Mouse (Mus musculus) liver, embryonic 14.5 days (tissue): Measurements from ENCODE around the gene Spp2. TPM values are rescaled to one million over a fixed set of nuclear protein-coding genes. Genes with fewer than 3 reads are reported as not detected.

Source experiments
- ATAC-seq: fragments of 200-750 bp; cut with Nextera tagmentation; 2 replicates; pipeline ENCODE4 v1.8.0; 2017; ENCODE audit warnings: moderate number of reproducible peaks, mild to moderate bottlenecking, moderate library complexity; ENCODE audit not compliant: insufficient read depth
- DNase-seq, 3 experiments: peaks; one replicate each; pipeline ENCODE4 v3.0.0-alpha.2; 2012 to 2013; ENCODE audit warnings: low read depth in 3 of 3, low spot score in 3 of 3
- H3K27ac ChIP-seq: fragments of 300-500 bp; sonication (generic); 2 replicates; pipeline ENCODE4 v1.5.1; 2014; ENCODE audit warnings: moderate library complexity, mild to moderate bottlenecking, control low read depth, inconsistent platforms
- H3K27me3 ChIP-seq: fragments of 300-500 bp; sonication (generic); 2 replicates; pipeline ENCODE4 v1.6.1; 2014; ENCODE audit warnings: mild to moderate bottlenecking, low read length, moderate library complexity; ENCODE audit not compliant: control insufficient read depth, insufficient read depth
- H3K36me3 ChIP-seq: fragments of 300-500 bp; sonication (generic); replicated peaks from 2 replicates; pipeline ENCODE4 v1.6.1; 2014; ENCODE audit warnings: low read depth; ENCODE audit not compliant: control insufficient read depth, insufficient read depth
- H3K4me1 ChIP-seq, 2 experiments: fragments of 200-500 bp in 1 of 2; fragments of 300-500 bp in 1 of 2; sonication (generic) in 1 of 2; replicated peaks; 2 replicates each; pipeline ENCODE4 v1.6.1; 2012 to 2014; ENCODE audit warnings: antibody characterized with exemption in 1 of 2, inconsistent platforms in 1 of 2, low read length in 1 of 2; ENCODE audit not compliant: control insufficient read depth in 2 of 2, insufficient read depth in 2 of 2
- H3K4me2 ChIP-seq: fragments of 300-500 bp; sonication (generic); 2 replicates; pipeline ENCODE4 v1.6.1; 2014; ENCODE audit warnings: low read depth, mild to moderate bottlenecking, control low read depth, moderate library complexity
- H3K4me3 ChIP-seq, 2 experiments: fragments of 200-500 bp in 1 of 2; fragments of 300-500 bp in 1 of 2; sonication (generic) in 1 of 2; 2 replicates each; pipeline ENCODE4 v1.5.1; 2012 to 2014; ENCODE audit warnings: low read depth in 2 of 2, low read length in 2 of 2, mild to moderate bottlenecking in 2 of 2, control low read depth in 1 of 2, inconsistent platforms in 1 of 2, moderate library complexity in 1 of 2; ENCODE audit not compliant: insufficient read depth in 1 of 2
- H3K9ac ChIP-seq: fragments of 300-500 bp; sonication (generic); replicated peaks from 2 replicates; pipeline ENCODE4 v1.6.1; 2014; ENCODE audit warnings: mild to moderate bottlenecking, control low read depth, moderate library complexity
- H3K9me3 ChIP-seq: fragments of 300-500 bp; sonication (generic); 2 replicates; pipeline ENCODE4 v1.6.1; 2016; ENCODE audit warnings: low read length, mixed read lengths; ENCODE audit not compliant: control insufficient read depth
- CTCF ChIP-seq: IDR thresholded peaks from 2 replicates; pipeline ENCODE4 v1.5.1; 2016; ENCODE audit warnings: antibody characterized with exemption, low read depth, control low read depth
- EP300 ChIP-seq: IDR thresholded peaks from 2 replicates; pipeline ENCODE4 v1.6.1; 2016; ENCODE audit warnings: antibody characterized with exemption, low read depth
- WGBS: fragments of 180-500 bp; shearing (Covaris S2); extraction: QIAGEN DNeasy Blood & Tissue Kit; methylation state at CpG from one replicate; pipeline ENCODE4 v1.1.7; 2014; ENCODE audit not compliant: insufficient replicate concordance; 5-methylcytosine and 5-hydroxymethylcytosine counted together
- polyA plus RNA-seq, 2 experiments: library from polyadenylated mRNA; depleted of rRNA in 1 of 2; stranded (reverse) in 1 of 2; unstranded in 1 of 2; fragments of >200 nt; fragmentation: Nextera tagmentation in 1 of 2; extraction: Ambion mirVana in 1 of 2; gene quantifications; 2 replicates each; pipeline versions ENCODE4 v1.2.1 to v1.2.3; 2012 to 2014

Spp2 gene
- polyA plus RNA-seq, 2 experiments = 168 to 329 TPM

DNA sequence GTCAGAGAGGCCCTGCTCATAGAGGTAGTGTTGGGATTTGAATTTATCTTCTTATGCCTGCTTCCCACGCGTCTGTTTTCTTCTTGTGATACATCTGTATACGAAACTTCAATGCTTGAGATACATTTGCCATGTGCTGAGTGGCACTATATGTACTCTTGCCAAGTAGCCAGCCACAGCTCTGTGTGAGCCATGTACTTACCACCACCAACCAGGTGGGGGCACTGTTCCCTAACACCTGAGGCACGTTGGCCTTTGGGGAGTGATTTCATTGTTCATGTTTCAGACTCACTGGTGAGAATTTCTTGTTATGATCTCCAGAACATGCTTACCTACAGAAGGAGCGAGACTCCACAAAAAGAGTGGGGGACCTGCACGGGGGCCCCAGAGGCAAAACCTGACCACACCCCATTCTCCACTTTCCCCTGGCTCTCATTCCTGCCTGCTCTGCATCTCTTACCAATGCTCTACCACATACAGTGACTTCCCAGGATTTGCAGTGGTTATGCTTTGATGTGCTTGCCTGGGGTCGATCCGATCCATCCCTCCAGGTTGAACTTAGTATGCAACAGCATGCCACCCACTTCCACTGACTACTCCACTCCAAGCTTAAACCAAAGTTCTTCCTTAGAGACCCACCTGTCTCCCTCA lies 18.0 kb downstream of the Spp2 start:
- no peak overlapping the region for H3K9ac ChIP-seq
- WGBS = 19% methylated on average over 8 of the region's 8 CpGs
- DNase-seq (peak in 2 of 3 experiments; percentile 14 to 32), ATAC-seq (no peak)
- no peaks in the 10 kb centered on the region for H3K9me3 ChIP-seq
- H3K4me3 ChIP-seq = no peak overlapping the region
- no peak overlapping the region for H3K4me2 ChIP-seq
- TF ChIP-seq CTCF (peak; percentile 95), EP300 (no peak)
- no peaks in the 10 kb centered on the region for H3K4me1 ChIP-seq
- no peaks in the 10 kb centered on the region for H3K36me3 ChIP-seq
- H3K27me3 ChIP-seq = no peaks in the 10 kb centered on the region
- H3K27ac ChIP-seq = no peak overlapping the region

DNA sequence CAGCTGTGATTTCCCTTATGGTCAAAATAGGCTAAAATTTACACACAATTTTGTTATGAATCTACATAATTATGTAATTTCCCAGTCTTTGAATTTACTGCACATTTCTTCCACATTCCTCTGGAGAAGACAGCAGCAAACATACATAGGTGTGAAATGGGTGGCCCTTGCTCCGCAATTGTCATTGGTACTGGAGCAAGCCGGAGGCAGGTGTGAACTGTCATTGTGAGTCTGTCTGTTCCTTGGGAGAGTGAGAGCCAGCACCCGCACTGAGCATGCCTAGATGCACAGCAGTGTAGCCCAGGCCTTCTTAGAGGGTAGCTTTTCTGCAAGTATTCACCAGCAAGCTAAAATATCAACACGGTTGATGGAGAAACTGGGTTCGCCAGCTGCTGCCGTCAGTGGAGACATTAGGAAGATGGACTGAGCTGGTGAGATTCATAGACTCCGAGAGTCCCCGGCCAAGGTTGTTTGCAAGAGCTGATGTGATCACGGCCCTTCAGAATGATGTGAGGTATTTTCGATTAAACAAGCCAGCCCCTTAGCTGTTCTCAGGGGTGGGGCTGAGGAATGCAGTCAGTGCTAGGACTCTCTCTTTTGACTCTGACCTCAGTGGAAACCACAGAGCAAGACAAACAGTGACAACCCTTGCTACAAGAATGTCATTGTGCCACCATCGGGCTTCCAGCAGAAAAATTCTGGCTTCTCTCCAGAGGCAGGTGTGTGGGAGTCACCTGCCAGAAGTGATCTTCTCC lies 21.4 kb downstream of the Spp2 start:
- TF ChIP-seq EP300 (no peak), CTCF (no peak)
- Histone ChIP-seq H3K27ac (no peak overlapping the region), H3K9ac (no peak overlapping the region), H3K36me3 (no peaks in the 10 kb centered on the region), H3K4me3 (no peak overlapping the region), H3K4me2 (no peak overlapping the region), H3K4me1 (no peaks in the 10 kb centered on the region), H3K27me3 (no peaks in the 10 kb centered on the region), H3K9me3 (no peaks in the 10 kb centered on the region)
- WGBS = 63% methylated on average over 11 of the region's 11 CpGs
- no peak for DNase-seq
- ATAC-seq = no peak

- TF ChIP-seq EP300 = no peak
- no peak for TF ChIP-seq CTCF
- 10% methylated on average over 1 of the region's 1 CpGs for WGBS
Observed at GRCm38 (mm10) chr1:88429413-88429812, 22.7 kb downstream of the Spp2 start.

GRCm38 (mm10) chr1:88431262-88431661 lies 24.5 kb downstream of the Spp2 start:
- H3K4me3 ChIP-seq = no peak overlapping the region
- ATAC-seq (no peak), DNase-seq (no peak)
- no peaks in the 10 kb centered on the region for H3K27me3 ChIP-seq
- no peaks in the 10 kb centered on the region for H3K4me1 ChIP-seq
- no peak for TF ChIP-seq EP300
- no peak overlapping the region for H3K27ac ChIP-seq
- 63% methylated on average over 4 of the region's 4 CpGs for WGBS
- H3K9me3 ChIP-seq = no peaks in the 10 kb centered on the region
- H3K4me2 ChIP-seq = no peak overlapping the region
- no peaks in the 10 kb centered on the region for H3K36me3 ChIP-seq
- H3K9ac ChIP-seq = no peak overlapping the region

More at GRCm38 (mm10) chr1:88429413-88429812, 22.7 kb downstream of the Spp2 start:
- no peak overlapping the region for H3K4me3 ChIP-seq
- H3K4me2 ChIP-seq = no peak overlapping the region
- H3K27ac ChIP-seq = no peak overlapping the region
- DNase-seq (no peak), ATAC-seq (no peak)
- H3K9me3 ChIP-seq = no peaks in the 10 kb centered on the region
- H3K9ac ChIP-seq = no peak overlapping the region
- no peaks in the 10 kb centered on the region for H3K27me3 ChIP-seq
- H3K36me3 ChIP-seq = no peaks in the 10 kb centered on the region
- no peaks in the 10 kb centered on the region for H3K4me1 ChIP-seq

GRCm38 (mm10) chr1:88432601-88433000 lies 25.8 kb downstream of the Spp2 start:
- no peak overlapping the region for H3K4me3 ChIP-seq
- ATAC-seq (no peak), DNase-seq (no peak)
- H3K9me3 ChIP-seq = no peaks in the 10 kb centered on the region
- no peak overlapping the region for H3K9ac ChIP-seq
- no peaks in the 10 kb centered on the region for H3K4me1 ChIP-seq
- 36% methylated on average over 3 of the region's 3 CpGs for WGBS
- no peak for TF ChIP-seq CTCF
- TF ChIP-seq EP300 = no peak
- H3K27ac ChIP-seq = no peak overlapping the region
- H3K27me3 ChIP-seq = no peaks in the 10 kb centered on the region
- no peaks in the 10 kb centered on the region for H3K36me3 ChIP-seq
- no peak overlapping the region for H3K4me2 ChIP-seq
